Mouse (Mus musculus) Muller cell, postnatal 12 days (primary cell): ENCODE results near the gene Gm5916.

ENCODE experiments used
- DNase-seq: peaks from one replicate; pipeline ENCODE4 v3.0.0-alpha.2; 2015; ENCODE audit errors: inconsistent ontology term

Gene Gm5916

GRCm38 (mm10) chr9:36128679-36129078 is at the start of gene Gm5916:
Gene Gm5916, minus strand, starts transcription at chr9:36128779.
- no peak for DNase-seq
